Mouse (Mus musculus) midbrain, postnatal 0 days (tissue): Measurements from ENCODE around the gene Hbq1a. TPM values are rescaled to one million over a fixed set of nuclear protein-coding genes. Genes with fewer than 3 reads are reported as not detected.

Experiments
- ATAC-seq: fragments of 200-750 bp; cut with Nextera tagmentation; 2 replicates; pipeline ENCODE4 v1.8.0; 2017; ENCODE audit warnings: moderate number of reproducible peaks, mild to moderate bottlenecking, moderate TSS enrichment, moderate library complexity; ENCODE audit not compliant: low FRiP score
- DNase-seq: peaks from one replicate; pipeline ENCODE4 v3.0.0-alpha.2; 2015; ENCODE audit warnings: low spot score
- H3K27ac ChIP-seq: fragments of 300-500 bp; sonication (generic); 2 replicates; pipeline ENCODE4 v1.5.1; 2014; ENCODE audit warnings: low read depth, mild to moderate bottlenecking, low read length, mixed read lengths
- H3K27me3 ChIP-seq: fragments of 300-500 bp; sonication (generic); 2 replicates; pipeline ENCODE4 v1.6.1; 2014; ENCODE audit warnings: low read length, control low read depth, mixed read lengths; ENCODE audit not compliant: insufficient read depth
- H3K36me3 ChIP-seq: fragments of 300-500 bp; sonication (generic); 2 replicates; pipeline ENCODE4 v1.6.1; 2014; ENCODE audit warnings: low read length, control low read depth, mixed read lengths; ENCODE audit not compliant: insufficient read depth
- H3K4me1 ChIP-seq: fragments of 300-500 bp; sonication (generic); 2 replicates; pipeline ENCODE4 v1.6.1; 2014; ENCODE audit warnings: mild to moderate bottlenecking, control low read depth, antibody characterized with exemption, low read length, mixed read lengths; ENCODE audit not compliant: insufficient read depth
- H3K4me2 ChIP-seq: fragments of 300-500 bp; sonication (generic); 2 replicates; pipeline ENCODE4 v1.6.1; 2014; ENCODE audit warnings: low read depth, mild to moderate bottlenecking, low read length, mixed read lengths; ENCODE audit not compliant: poor library complexity, severe bottlenecking
- H3K4me3 ChIP-seq: fragments of 300-500 bp; sonication (generic); 2 replicates; pipeline ENCODE4 v1.5.1; 2014; ENCODE audit warnings: low read depth, mild to moderate bottlenecking, low read length, moderate library complexity
- H3K9ac ChIP-seq: fragments of 300-500 bp; sonication (generic); replicated peaks from 2 replicates; pipeline ENCODE4 v1.6.1; 2014; ENCODE audit warnings: mild to moderate bottlenecking, low read length, moderate library complexity, mixed read lengths; ENCODE audit not compliant: poor library complexity, severe bottlenecking
- H3K9me3 ChIP-seq: fragments of 300-500 bp; sonication (generic); 2 replicates; pipeline ENCODE4 v1.6.1; 2016; ENCODE audit warnings: low read length, control low read depth
- CTCF ChIP-seq: IDR thresholded peaks from 2 replicates; pipeline ENCODE4 v1.5.1; 2016; ENCODE audit warnings: antibody characterized with exemption, mild to moderate bottlenecking
- WGBS: fragments of 180-500 bp; shearing (Covaris S2); extraction: QIAGEN DNeasy Blood & Tissue Kit; methylation state at CpG from one replicate; pipeline ENCODE4 v1.1.7; 2014; 5-methylcytosine and 5-hydroxymethylcytosine counted together
- polyA plus RNA-seq: library from polyadenylated mRNA; unstranded; fragments of >200 nt; fragmentation: Nextera tagmentation; extraction: Ambion mirVana; gene quantifications from 2 replicates; pipeline ENCODE4 v1.2.1, GENCODE M21; 2015
- total RNA-seq: library from RNA; depleted of rRNA; stranded (reverse); fragments of >200 nt; gene quantifications from 2 replicates; pipeline ENCODE4 v1.2.3, GENCODE M21; 2014

Gene Hbq1a
- total and polyA plus RNA-seq, 2 experiments from 2014 or later = 2.7 to 3.2 TPM

- no peak overlapping the region for H3K27ac ChIP-seq
- H3K4me2 ChIP-seq = no peak overlapping the region
- no peak overlapping the region for H3K4me3 ChIP-seq
- H3K9ac ChIP-seq = no peak overlapping the region
- TF ChIP-seq CTCF = no peak
- no peaks in the 10 kb centered on the region for H3K36me3 ChIP-seq
- no peaks in the 10 kb centered on the region for H3K4me1 ChIP-seq
- H3K27me3 ChIP-seq = no peaks in the 10 kb centered on the region
- 91% methylated on average over 1 of the region's 1 CpGs for WGBS
- H3K9me3 ChIP-seq = no peaks in the 10 kb centered on the region
- no peak for ATAC-seq
- DNase-seq = no peak
These were observed 1.9 kb upstream of the Hbq1a start for GRCm38 (mm10) chr11:32297866-32298531.

GRCm38 (mm10) chr11:32298532-32298918 is 1.3 kb upstream of the Hbq1a start:
- 97% methylated on average over 2 of the region's 2 CpGs for WGBS
- no peak for TF ChIP-seq CTCF
- Histone ChIP-seq H3K36me3 (no peaks in the 10 kb centered on the region), H3K27ac (no peak overlapping the region), H3K4me1 (no peaks in the 10 kb centered on the region), H3K4me3 (no peak overlapping the region), H3K9ac (no peak overlapping the region), H3K9me3 (no peaks in the 10 kb centered on the region), H3K4me2 (no peak overlapping the region), H3K27me3 (no peaks in the 10 kb centered on the region)
- ATAC-seq = no peak
- no peak for DNase-seq

- no peak for TF ChIP-seq CTCF
- Histone ChIP-seq H3K4me2 (peak overlapping the region; percentile 42; the same call in 1 of the 2 replicates), H3K4me1 (no peaks in the 10 kb centered on the region), H3K27me3 (no peaks in the 10 kb centered on the region), H3K9ac (no peak overlapping the region), H3K27ac (no peak overlapping the region), H3K9me3 (no peaks in the 10 kb centered on the region), H3K4me3 (peak overlapping the region; percentile 22), H3K36me3 (no peaks in the 10 kb centered on the region)
- WGBS = 55% methylated on average over 14 of the region's 17 CpGs
- peak; percentile 27 for DNase-seq
- peak; percentile 12; the same call in 1 of the 2 replicates for ATAC-seq
These were observed 704 bp downstream of the Hbq1a start for GRCm38 (mm10) chr11:32300279-32301267.

- H3K27ac ChIP-seq = no peak overlapping the region
- H3K27me3 ChIP-seq = no peaks in the 10 kb centered on the region
- no peak for TF ChIP-seq CTCF
- H3K4me1 ChIP-seq = no peaks in the 10 kb centered on the region
- H3K4me2 ChIP-seq = no peak overlapping the region
- WGBS = 74% methylated on average over 1 of the region's 1 CpGs
- DNase-seq (no peak), ATAC-seq (no peak)
- H3K9ac ChIP-seq = no peak overlapping the region
- H3K9me3 ChIP-seq = no peaks in the 10 kb centered on the region
- no peak overlapping the region for H3K4me3 ChIP-seq
- no peaks in the 10 kb centered on the region for H3K36me3 ChIP-seq
These were observed 1.6 kb downstream of the Hbq1a start for GRCm38 (mm10) chr11:32301506-32301905.

GRCm38 (mm10) chr11:32302824-32303419 is 3.1 kb downstream of the Hbq1a start:
- H3K9ac ChIP-seq = no peak overlapping the region
- TF ChIP-seq CTCF = no peak
- ATAC-seq (peak; percentile 64), DNase-seq (peak; percentile 47)
- WGBS = 21% methylated on average over 2 of the region's 2 CpGs
- H3K9me3 ChIP-seq = no peaks in the 10 kb centered on the region
- no peak overlapping the region for H3K4me3 ChIP-seq
- H3K4me2 ChIP-seq = no peak overlapping the region
- no peaks in the 10 kb centered on the region for H3K4me1 ChIP-seq
- no peaks in the 10 kb centered on the region for H3K36me3 ChIP-seq
- no peaks in the 10 kb centered on the region for H3K27me3 ChIP-seq
- H3K27ac ChIP-seq = peak overlapping the region; percentile 52
